Mouse (Mus musculus): ENCODE results near the gene Peg10. TPM values are rescaled to one million over a fixed set of nuclear protein-coding genes. Genes with fewer than 3 reads are reported as not detected.

Peg10 gene
- polyA plus RNA-seq, 1 experiment from 2014 or later, result 9.8 TPM

DNA sequence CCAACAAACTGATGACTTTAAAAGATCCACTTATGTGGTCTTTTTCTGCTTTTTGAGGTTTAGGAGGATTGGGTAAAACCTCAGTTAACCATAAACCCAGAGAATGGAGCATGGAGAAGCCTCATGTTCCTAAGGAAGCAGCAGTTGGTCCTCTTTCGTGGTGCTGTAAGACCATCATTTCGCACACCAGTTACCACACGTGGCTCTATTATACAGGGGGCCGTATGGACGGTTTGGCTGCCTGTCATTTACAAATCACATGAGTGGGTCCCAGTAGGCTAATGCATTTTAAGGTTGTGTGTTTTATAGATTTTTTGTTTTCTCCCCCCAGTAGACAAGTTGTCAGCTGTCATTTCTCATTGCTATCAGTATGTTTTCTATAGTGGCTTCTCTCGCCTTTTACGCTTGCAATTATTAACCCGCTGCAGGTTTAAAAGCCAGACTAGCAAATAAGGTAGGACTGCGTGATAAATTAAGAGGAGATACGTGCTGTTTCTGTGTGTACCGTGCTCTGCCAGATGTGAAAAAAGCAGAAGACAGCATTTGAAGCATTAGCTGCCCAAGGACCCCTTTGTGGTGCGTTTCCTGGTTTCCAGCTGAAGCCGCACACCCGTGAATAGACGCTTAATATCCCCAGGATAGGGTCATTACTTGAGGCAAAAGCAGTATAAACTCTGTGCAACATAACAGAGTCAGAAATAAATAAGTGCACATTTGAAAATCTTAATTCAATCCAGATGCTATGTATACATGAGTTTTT, 22.9 kb upstream of the Peg10 start:
- peaks cover 2% of the 10 kb centered on the region; the same call in 1 of the 2 replicates for H3K4me1 ChIP-seq (ENCODE audit: control insufficient read depth, insufficient read depth, low read length)
- no peak overlapping the region for H3K27ac ChIP-seq (ENCODE audit: low read depth, low read length)
- no peaks in the 10 kb centered on the region for H3K9me3 ChIP-seq (replicated peaks; ENCODE audit: control insufficient read depth, low read length)
- no peak overlapping the region for H3K9ac ChIP-seq (ENCODE audit: low read length)
- no peak overlapping the region for H3K4me2 ChIP-seq (ENCODE audit: low read length)
- H3K27me3 ChIP-seq (replicated peaks; ENCODE audit: control insufficient read depth, insufficient read depth, low read length), result no peaks in the 10 kb centered on the region
- 66% methylated on average over 15 of the region's 15 CpGs for WGBS
- ATAC-seq (peak; percentile 61; the same call in 1 of the 2 replicates), DNase-seq (ENCODE audit: low spot score) (no peak)
- no peaks in the 10 kb centered on the region for H3K36me3 ChIP-seq (ENCODE audit: control insufficient read depth, insufficient read depth, low read length)
- no peak overlapping the region for H3K4me3 ChIP-seq (ENCODE audit: low read depth, low read length)

- H3K36me3 ChIP-seq (ENCODE audit: control insufficient read depth, insufficient read depth, low read length), result no peaks in the 10 kb centered on the region
- no peak overlapping the region for H3K9ac ChIP-seq (ENCODE audit: low read length)
- ATAC-seq (no peak), DNase-seq (ENCODE audit: low spot score) (no peak)
- 0 out of 2 replicates have a peak, but pooled peaks cover 2% of the 10 kb centered on the region for H3K4me1 ChIP-seq (ENCODE audit: control insufficient read depth, insufficient read depth, low read length)
- no peak overlapping the region for H3K4me3 ChIP-seq (ENCODE audit: low read depth, low read length)
- H3K27ac ChIP-seq (ENCODE audit: low read depth, low read length), result no peak overlapping the region
- H3K27me3 ChIP-seq (replicated peaks; ENCODE audit: control insufficient read depth, insufficient read depth, low read length), result no peaks in the 10 kb centered on the region
- no peaks in the 10 kb centered on the region for H3K9me3 ChIP-seq (replicated peaks; ENCODE audit: control insufficient read depth, low read length)
- no peak overlapping the region for H3K4me2 ChIP-seq (ENCODE audit: low read length)
- 93% methylated on average over 2 of the region's 2 CpGs for WGBS
Measured at GRCm38 (mm10) chr6:4728305-4728704, 18.8 kb upstream of the Peg10 start.

DNA sequence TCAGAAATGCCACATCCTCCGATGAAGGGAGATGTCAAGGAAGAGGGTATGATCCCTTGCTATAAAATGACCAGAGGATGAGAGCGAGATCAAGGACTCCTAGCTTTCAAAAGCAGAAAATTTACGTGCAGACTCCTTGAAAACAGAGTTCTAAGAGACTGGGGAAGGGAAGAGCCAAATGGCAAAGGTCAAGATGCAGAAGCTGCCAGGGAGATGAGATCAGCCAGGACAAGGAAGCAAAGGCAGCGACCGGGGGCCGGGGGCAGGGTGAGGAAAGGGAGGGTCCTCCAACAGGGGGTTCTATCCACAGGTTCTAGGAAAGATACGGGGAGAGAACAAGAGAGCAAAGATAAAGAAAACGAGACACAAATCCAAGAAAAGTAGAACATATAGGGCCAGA, 15.4 kb upstream of the Peg10 start:
- ATAC-seq (no peak), DNase-seq (ENCODE audit: low spot score) (no peak)
- Histone ChIP-seq H3K4me1 (ENCODE audit: control insufficient read depth, insufficient read depth, low read length) (no peaks in the 10 kb centered on the region), H3K27ac (ENCODE audit: low read depth, low read length) (no peak overlapping the region), H3K4me3 (ENCODE audit: low read depth, low read length) (no peak overlapping the region), H3K9me3 (replicated peaks; ENCODE audit: control insufficient read depth, low read length) (no peaks in the 10 kb centered on the region), H3K27me3 (replicated peaks; ENCODE audit: control insufficient read depth, insufficient read depth, low read length) (no peaks in the 10 kb centered on the region), H3K4me2 (ENCODE audit: low read length) (no peak overlapping the region), H3K9ac (ENCODE audit: low read length) (no peak overlapping the region), H3K36me3 (ENCODE audit: control insufficient read depth, insufficient read depth, low read length) (no peaks in the 10 kb centered on the region)
- WGBS, result 88% methylated on average over 8 of the region's 8 CpGs

DNA sequence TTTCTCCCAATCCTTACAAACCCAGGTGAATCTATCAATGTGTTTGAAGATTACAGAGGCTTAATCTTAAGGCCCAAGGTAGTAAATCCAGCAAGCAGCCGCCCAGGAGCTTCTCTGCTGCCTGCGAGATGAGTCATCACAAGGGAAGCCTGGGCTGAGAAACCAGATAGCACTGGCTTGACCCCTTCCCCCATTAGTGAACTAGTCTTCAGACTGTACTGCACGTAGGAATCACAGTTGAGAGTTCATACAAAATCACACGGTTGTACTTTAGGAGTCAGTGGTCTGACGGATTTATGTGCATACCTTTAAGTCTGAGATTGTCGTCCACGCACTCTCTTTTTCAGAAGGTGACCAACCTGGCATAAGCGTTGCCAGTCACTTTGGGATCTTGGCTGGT, 13.9 kb upstream of the Peg10 start:
- Histone ChIP-seq H3K4me2 (ENCODE audit: low read length) (no peak overlapping the region), H3K9ac (ENCODE audit: low read length) (no peak overlapping the region), H3K36me3 (ENCODE audit: control insufficient read depth, insufficient read depth, low read length) (no peaks in the 10 kb centered on the region), H3K27ac (ENCODE audit: low read depth, low read length) (no peak overlapping the region), H3K4me3 (ENCODE audit: low read depth, low read length) (no peak overlapping the region), H3K4me1 (ENCODE audit: control insufficient read depth, insufficient read depth, low read length) (peaks cover 10% of the 10 kb centered on the region), H3K9me3 (replicated peaks; ENCODE audit: control insufficient read depth, low read length) (no peaks in the 10 kb centered on the region), H3K27me3 (replicated peaks; ENCODE audit: control insufficient read depth, insufficient read depth, low read length) (no peaks in the 10 kb centered on the region)
- DNase-seq (ENCODE audit: low spot score), result no peak
- no peak for ATAC-seq
- 90% methylated on average over 8 of the region's 8 CpGs for WGBS

- no peak overlapping the region for H3K4me2 ChIP-seq (ENCODE audit: low read length)
- no peaks in the 10 kb centered on the region for H3K36me3 ChIP-seq (ENCODE audit: control insufficient read depth, insufficient read depth, low read length)
- H3K27ac ChIP-seq (ENCODE audit: low read depth, low read length), result no peak overlapping the region
- no peak overlapping the region for H3K9ac ChIP-seq (ENCODE audit: low read length)
- H3K4me3 ChIP-seq (ENCODE audit: low read depth, low read length), result no peak overlapping the region
- WGBS, result 85% methylated on average over 9 of the region's 9 CpGs
- no peaks in the 10 kb centered on the region for H3K27me3 ChIP-seq (replicated peaks; ENCODE audit: control insufficient read depth, insufficient read depth, low read length)
- ATAC-seq (no peak), DNase-seq (ENCODE audit: low spot score) (no peak)
- no peaks in the 10 kb centered on the region for H3K9me3 ChIP-seq (replicated peaks; ENCODE audit: control insufficient read depth, low read length)
- peaks cover 36% of the 10 kb centered on the region for H3K4me1 ChIP-seq (ENCODE audit: control insufficient read depth, insufficient read depth, low read length)
Measured at GRCm38 (mm10) chr6:4736372-4736771, 10.7 kb upstream of the Peg10 start.

DNA sequence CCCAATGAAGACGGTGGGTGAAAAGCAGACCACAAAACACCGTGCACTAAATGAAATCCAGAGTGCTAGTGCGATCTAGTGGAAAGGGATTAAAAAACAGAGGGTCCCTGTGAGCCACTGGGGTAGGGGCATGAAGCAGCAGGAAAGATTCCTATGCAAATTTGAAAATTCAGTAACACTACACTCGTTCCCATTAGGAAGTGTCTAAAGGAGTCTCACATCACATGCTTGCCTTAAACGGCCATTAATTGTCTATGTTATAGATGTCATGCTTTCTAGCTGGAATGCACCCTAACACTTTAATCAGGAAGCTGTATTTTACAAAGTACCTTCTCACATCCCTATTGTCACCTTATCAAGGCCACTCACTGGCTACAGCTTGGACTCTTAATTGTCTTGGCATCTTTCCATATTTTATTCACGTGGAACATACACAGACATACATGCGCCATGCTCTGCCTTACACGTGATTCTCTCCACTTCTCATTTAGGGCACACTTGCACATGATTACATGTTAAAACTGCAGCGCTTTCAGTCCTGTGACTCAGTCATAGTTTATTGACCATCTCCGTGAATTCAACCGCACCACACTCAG, 9.0 kb upstream of the Peg10 start:
- H3K4me3 ChIP-seq (ENCODE audit: low read depth, low read length), result no peak overlapping the region
- peak; percentile 58 for DNase-seq (ENCODE audit: low spot score)
- peak overlapping the region; percentile 12; the same call in 1 of the 2 replicates for H3K4me2 ChIP-seq (ENCODE audit: low read length)
- ATAC-seq, result peak; percentile 22; the same call in 1 of the 2 replicates
- H3K9me3 ChIP-seq (replicated peaks; ENCODE audit: control insufficient read depth, low read length), result no peaks in the 10 kb centered on the region
- WGBS, result 12% methylated on average over 11 of the region's 11 CpGs
- no peaks in the 10 kb centered on the region for H3K36me3 ChIP-seq (ENCODE audit: control insufficient read depth, insufficient read depth, low read length)
- peak overlapping the region; percentile 9; the same call in 1 of the 2 replicates for H3K9ac ChIP-seq (ENCODE audit: low read length)
- H3K27me3 ChIP-seq (replicated peaks; ENCODE audit: control insufficient read depth, insufficient read depth, low read length), result no peaks in the 10 kb centered on the region
- peaks cover 43% of the 10 kb centered on the region for H3K4me1 ChIP-seq (ENCODE audit: control insufficient read depth, insufficient read depth, low read length)
- no peak overlapping the region for H3K27ac ChIP-seq (ENCODE audit: low read depth, low read length)

DNA sequence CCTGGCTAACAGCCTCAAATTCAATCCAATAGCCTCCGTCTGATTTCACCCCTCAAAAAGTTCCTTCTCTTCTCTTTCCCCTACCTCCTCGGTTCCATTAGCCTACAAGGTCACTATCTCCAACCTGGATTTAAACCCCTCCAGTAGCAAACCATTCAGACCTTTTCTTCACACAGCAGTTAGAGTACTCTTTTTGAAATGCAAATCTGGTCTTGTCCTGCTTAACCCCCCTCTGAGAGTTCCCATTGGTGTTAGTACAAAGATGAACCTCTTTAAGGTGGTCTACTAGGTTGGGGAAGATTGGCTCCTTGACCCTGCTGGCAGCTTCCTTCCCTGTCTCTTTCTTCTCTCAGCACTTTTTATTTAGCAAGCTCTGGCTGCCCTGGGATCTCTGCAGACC, 8.4 kb upstream of the Peg10 start:
- no peak overlapping the region for H3K9ac ChIP-seq (ENCODE audit: low read length)
- H3K4me2 ChIP-seq (ENCODE audit: low read length), result peak overlapping the region; percentile 12; the same call in 1 of the 2 replicates
- H3K4me1 ChIP-seq (ENCODE audit: control insufficient read depth, insufficient read depth, low read length), result peaks cover 43% of the 10 kb centered on the region
- DNase-seq (ENCODE audit: low spot score) (no peak), ATAC-seq (no peak)
- H3K27ac ChIP-seq (ENCODE audit: low read depth, low read length), result no peak overlapping the region
- 5% methylated on average over 2 of the region's 2 CpGs for WGBS
- no peaks in the 10 kb centered on the region for H3K27me3 ChIP-seq (replicated peaks; ENCODE audit: control insufficient read depth, insufficient read depth, low read length)
- no peaks in the 10 kb centered on the region for H3K36me3 ChIP-seq (ENCODE audit: control insufficient read depth, insufficient read depth, low read length)
- no peak overlapping the region for H3K4me3 ChIP-seq (ENCODE audit: low read depth, low read length)
- H3K9me3 ChIP-seq (replicated peaks; ENCODE audit: control insufficient read depth, low read length), result no peaks in the 10 kb centered on the region

DNA sequence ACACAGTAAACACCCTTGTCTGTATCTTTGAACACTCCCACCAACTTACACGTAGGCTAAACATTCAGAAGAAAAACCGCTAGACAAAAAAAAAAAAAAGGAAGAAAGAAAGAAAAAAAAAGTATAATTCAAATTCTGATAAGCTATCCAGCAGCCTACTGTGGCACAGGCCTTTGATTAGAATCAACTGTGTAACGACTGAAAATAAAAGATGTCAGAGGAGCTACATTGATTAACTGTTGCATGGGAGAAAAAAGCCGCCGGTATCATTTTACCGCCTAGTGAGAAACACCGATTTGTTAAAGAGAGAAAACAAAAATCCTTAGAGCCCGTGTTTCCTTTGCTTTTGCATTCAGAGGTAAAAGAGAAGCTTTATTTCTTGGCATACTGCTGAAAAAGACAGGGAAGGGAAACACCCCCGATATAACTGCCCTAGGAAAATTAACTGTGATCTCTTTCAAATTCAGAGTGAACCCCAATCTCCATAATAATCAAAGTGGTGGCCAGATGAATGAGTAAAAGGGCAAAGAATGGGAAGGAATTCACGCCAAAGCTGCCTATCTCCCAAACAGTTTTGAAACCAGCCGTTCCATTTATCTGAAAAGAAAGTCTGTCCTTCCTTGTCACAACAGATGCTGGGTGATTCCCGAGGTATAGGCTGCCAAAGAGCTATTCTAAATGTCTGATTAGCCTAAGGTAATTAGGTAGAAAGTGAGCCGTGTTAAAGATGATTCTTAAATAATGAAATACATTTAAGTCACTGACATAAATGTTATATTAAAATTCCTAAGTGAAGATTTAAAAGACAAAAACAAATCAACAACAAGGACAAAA, 7.4 kb upstream of the Peg10 start:
- Histone ChIP-seq H3K9me3 (replicated peaks; ENCODE audit: control insufficient read depth, low read length) (no peaks in the 10 kb centered on the region), H3K27me3 (replicated peaks; ENCODE audit: control insufficient read depth, insufficient read depth, low read length) (no peaks in the 10 kb centered on the region), H3K4me2 (ENCODE audit: low read length) (peak overlapping the region; percentile 32), H3K4me1 (ENCODE audit: control insufficient read depth, insufficient read depth, low read length) (peaks cover 43% of the 10 kb centered on the region), H3K27ac (ENCODE audit: low read depth, low read length) (peak overlapping the region; percentile 58; the same call in 1 of the 2 replicates), H3K4me3 (ENCODE audit: low read depth, low read length) (no peak overlapping the region), H3K36me3 (ENCODE audit: control insufficient read depth, insufficient read depth, low read length) (no peaks in the 10 kb centered on the region), H3K9ac (ENCODE audit: low read length) (no peak overlapping the region)
- 3% methylated on average over 13 of the region's 13 CpGs for WGBS
- peak; percentile 87 for DNase-seq (ENCODE audit: low spot score)
- ATAC-seq, result peak; percentile 77
